ENCODE assay signal across 8 mouse cellular contexts in the genomic region with DNA sequence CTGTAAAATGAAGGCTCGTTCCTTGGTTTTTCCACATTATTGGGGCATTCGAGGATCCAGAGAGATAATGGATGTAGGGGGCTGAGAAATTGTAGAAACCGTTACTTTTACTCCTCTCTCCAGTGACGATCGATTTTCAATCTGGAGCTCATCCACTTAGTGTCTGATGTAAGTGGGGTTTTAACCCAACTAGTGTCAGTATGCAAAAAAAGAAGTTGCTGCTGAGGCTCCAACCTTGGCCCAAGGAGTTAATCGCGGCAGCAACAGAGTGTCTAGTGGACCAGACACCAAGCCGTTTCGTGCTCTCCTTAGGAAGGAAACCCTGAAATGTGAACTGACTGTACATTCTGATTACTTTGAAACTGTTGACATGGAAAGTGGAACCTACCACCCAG. TPM values are rescaled to one million over a fixed set of nuclear protein-coding genes. Genes with fewer than 3 reads are reported as not detected.
A peak's percentile ranks its signal among the peaks of the same experiment; 100 is the strongest.
DNase-seq lines count a peak whose midpoint lies in the region; ATAC-seq and TF ChIP-seq lines count a peak whose summit lies in the region.

No protein-coding gene starts in this region.

- H3K4me2 ChIP-seq in heart, embryonic 13.5 days = peak overlapping the region; percentile 78
- peak overlapping the region; percentile 53 for H3K4me2 ChIP-seq in forebrain, postnatal 0 days (ENCODE audit: low read depth)

- TF ChIP-seq CTCF in forebrain, postnatal 0 days (IDR thresholded peaks at IDR 0.05; ENCODE audit: low read depth) = no peak

- H3K4me3 ChIP-seq in heart, embryonic 13.5 days = peak overlapping the region; percentile 86
- peak overlapping the region; percentile 75 for H3K4me3 ChIP-seq in ES-E14 (ENCODE audit: insufficient read depth in 1 of 2, low read depth in 1 of 2, low read length in 2 of 2, poor library complexity in 1 of 2, severe bottlenecking in 1 of 2)
- H3K4me3 ChIP-seq in forebrain, postnatal 0 days (ENCODE audit: low read depth, low read length) = peak overlapping the region; percentile 63
- H3K4me3 ChIP-seq in midbrain, embryonic 10.5 days = peak overlapping the region; percentile 81

- no peak for DNase-seq in heart, postnatal 36 days
- no peak for DNase-seq in ES-E14 (ENCODE audit: low read depth, low spot score)
- no peak for DNase-seq in forebrain, postnatal 0 days
- DNase-seq in midbrain, embryonic 10.5 days (ENCODE audit: low spot score) = no peak
- no peak for DNase-seq in gastrocnemius, postnatal 25 days
- no peak for DNase-seq in kidney, adult 18-20 months
- no peak for DNase-seq in lung, postnatal 14 days

- no peaks in the 10 kb centered on the region for H3K27me3 ChIP-seq in heart, embryonic 13.5 days (replicated peaks)
- H3K27me3 ChIP-seq in forebrain, postnatal 0 days (ENCODE audit: insufficient read depth, low read length) = no peaks in the 10 kb centered on the region
- H3K27me3 ChIP-seq in midbrain, embryonic 10.5 days (ENCODE audit: low read depth, poor library complexity, severe bottlenecking) = peaks cover 28% of the 10 kb centered on the region

- in situ Hi-C loops in ES-E14 (cut with MboI; ENCODE audit: low sequenced_read_pairs in 2 of 2, unreplicated experiment in 2 of 2) = no loop called here

- peaks cover 51% of the 10 kb centered on the region for H3K4me1 ChIP-seq in heart, embryonic 13.5 days
- peaks cover 0 to 10% of the 10 kb centered on the region in 2 experiments; a peak in 1 of 4 replicates for H3K4me1 ChIP-seq in ES-E14 (ENCODE audit: control insufficient read depth in 2 of 2, insufficient read depth in 2 of 2, low read length in 2 of 2, poor library complexity in 1 of 2)
- no peaks in the 10 kb centered on the region for H3K4me1 ChIP-seq in forebrain, postnatal 0 days (ENCODE audit: insufficient read depth)
- peaks cover 55% of the 10 kb centered on the region for H3K4me1 ChIP-seq in midbrain, embryonic 10.5 days

- H3K36me3 ChIP-seq in heart, embryonic 13.5 days = peaks cover 24% of the 10 kb centered on the region
- peaks cover 18% of the 10 kb centered on the region for H3K36me3 ChIP-seq in ES-E14 (ENCODE audit: control insufficient read depth, insufficient read depth, low read length, poor library complexity, severe bottlenecking)
- H3K36me3 ChIP-seq in forebrain, postnatal 0 days (ENCODE audit: insufficient read depth) = peaks cover 7% of the 10 kb centered on the region; the same call in 1 of the 2 replicates
- H3K36me3 ChIP-seq in midbrain, embryonic 10.5 days = peaks cover 27% of the 10 kb centered on the region

- peak overlapping the region; percentile 94 for H3K27ac ChIP-seq in heart, embryonic 13.5 days (replicated peaks)
- H3K27ac ChIP-seq in ES-E14 (ENCODE audit: insufficient read depth, low read depth, low read length, poor library complexity, severe bottlenecking) = no peak overlapping the region
- H3K27ac ChIP-seq in forebrain, postnatal 0 days (ENCODE audit: low read depth, low read length) = peak overlapping the region; percentile 88
- H3K27ac ChIP-seq in midbrain, embryonic 10.5 days (replicated peaks) = peak overlapping the region; percentile 90

- H3K9me3 ChIP-seq in heart, embryonic 13.5 days = no peaks in the 10 kb centered on the region; the same call in 1 of the 2 replicates
- no peaks in the 10 kb centered on the region for H3K9me3 ChIP-seq in ES-E14 (ENCODE audit: control insufficient read depth, insufficient read depth, low read depth, low read length)
- no peaks in the 10 kb centered on the region for H3K9me3 ChIP-seq in forebrain, postnatal 0 days (ENCODE audit: low read length)
- H3K9me3 ChIP-seq in midbrain, embryonic 10.5 days (replicated peaks) = peaks cover 3% of the 10 kb centered on the region; the same call in 1 of the 2 replicates

- intact Hi-C loops in heart, postnatal 36 days (cut with DNase I) = loop anchor here (2.0 kb wide), 1 partner anchor 67 kb away; no protein-coding TSS in a partner anchor

- no peak for ATAC-seq in heart, embryonic 13.5 days (ENCODE audit: extremely low read depth, insufficient number of reproducible peaks, low FRiP score, low TSS enrichment)
- ATAC-seq in forebrain, postnatal 0 days = no peak

- H3K9ac ChIP-seq in heart, embryonic 13.5 days = peak overlapping the region; percentile 93
- H3K9ac ChIP-seq in ES-E14 (ENCODE audit: insufficient read depth, low read depth, low read length, poor library complexity, severe bottlenecking) = peak overlapping the region; percentile 88
- H3K9ac ChIP-seq in forebrain, postnatal 0 days = peak overlapping the region; percentile 79

- WGBS in heart, embryonic 13.5 days = 2% methylated on average over 9 of the region's 9 CpGs
- under 1% methylated on average over 9 of the region's 9 CpGs for WGBS in forebrain, postnatal 0 days
- WGBS in midbrain, embryonic 10.5 days = 7% methylated on average over 9 of the region's 9 CpGs

TF ChIP-seq in ES-E14, 5 proteins besides CTCF, POLR2A, EP300 and RAD21:
- TF ChIP-seq ZNF384 (IDR thresholded peaks at IDR 0.05; ENCODE audit: low read depth, low read length) = no peak
- no peak for TF ChIP-seq CHD2 (IDR thresholded peaks at IDR 0.05; ENCODE audit: low read depth, low read length)
- no peak for TF ChIP-seq ZC3H11A (IDR thresholded peaks at IDR 0.05; ENCODE audit: borderline replicate concordance, low read depth, low read length)
TF ChIP-seq in ES-E14: peak in this region for 0.

RNA-seq across cellular contexts. Expression of a gene that starts 1.1 kb away (rescaled TPM):
- 70.9 and 77.6 TPM in 2 replicates for polyA plus RNA-seq in heart, embryonic 13.5 days (2015; fragmentation: Nextera tagmentation; extraction: Ambion mirVana)
- total RNA-seq in heart, postnatal 36 days (2021) = 10 to 100 TPM; 25.3 to 29.8 TPM
- 59.1 and 84.9 TPM in 2 replicates for total RNA-seq in ES-E14 (2012; rRNA removed)
- total RNA-seq in forebrain, postnatal 0 days (2014; rRNA removed) = 57.3 and 86.2 TPM in 2 replicates
- 92.2 and 103 TPM in 2 replicates for polyA plus RNA-seq in forebrain, postnatal 0 days (2015; fragmentation: Nextera tagmentation; extraction: Ambion mirVana)
- polyA plus RNA-seq in midbrain, embryonic 10.5 days (2016; fragmentation: Nextera tagmentation; extraction: Ambion mirVana) = 44.8 and 48.4 TPM in 2 replicates
- total RNA-seq in gastrocnemius, postnatal 25 days (2021) = 10 to 100 TPM; 21.9 to 26.8 TPM

RNA-seq across cellular contexts. Expression of a gene that starts 5.7 kb away (rescaled TPM):
- 32.0 and 40.3 TPM in 2 replicates for polyA plus RNA-seq in heart, embryonic 13.5 days (2015; fragmentation: Nextera tagmentation; extraction: Ambion mirVana)
- under 1 TPM; 0.39 to 0.62 TPM for total RNA-seq in heart, postnatal 36 days (2021)
- total RNA-seq in ES-E14 (2012; rRNA removed) = 32.1 and 44.0 TPM in 2 replicates
- total RNA-seq in forebrain, postnatal 0 days (2014; rRNA removed) = 2.9 and 4.5 TPM in 2 replicates
- 3.6 and 3.9 TPM in 2 replicates for polyA plus RNA-seq in forebrain, postnatal 0 days (2015; fragmentation: Nextera tagmentation; extraction: Ambion mirVana)
- 48.5 and 52.8 TPM in 2 replicates for polyA plus RNA-seq in midbrain, embryonic 10.5 days (2016; fragmentation: Nextera tagmentation; extraction: Ambion mirVana)
- under 1 TPM in 1 of 2 experiments, not detected in 1; 0.69 TPM for total RNA-seq in gastrocnemius, postnatal 25 days (2021)

RNA-seq across cellular contexts. Expression of a gene that starts 10.3 kb away (rescaled TPM):
- polyA plus RNA-seq in heart, embryonic 13.5 days (2015; fragmentation: Nextera tagmentation; extraction: Ambion mirVana) = not detected in 2 replicates
- total RNA-seq in heart, postnatal 36 days (2021) = not detected
- 0.31 TPM in 1 of 2 replicates, not detected in the other for total RNA-seq in ES-E14 (2012; rRNA removed)
- not detected in 2 replicates for total RNA-seq in forebrain, postnatal 0 days (2014; rRNA removed)
- polyA plus RNA-seq in forebrain, postnatal 0 days (2015; fragmentation: Nextera tagmentation; extraction: Ambion mirVana) = not detected in 2 replicates
- polyA plus RNA-seq in midbrain, embryonic 10.5 days (2016; fragmentation: Nextera tagmentation; extraction: Ambion mirVana) = not detected in 2 replicates
- not detected for total RNA-seq in gastrocnemius, postnatal 25 days (2021)

RNA-seq across cellular contexts. Expression of a gene that starts 12.9 kb away (rescaled TPM):
- polyA plus RNA-seq in heart, embryonic 13.5 days (2015; fragmentation: Nextera tagmentation; extraction: Ambion mirVana) = 1.8 and 2.0 TPM in 2 replicates
- total RNA-seq in heart, postnatal 36 days (2021) = under 1 TPM in 1 of 2 experiments, not detected in 1; 0.22 TPM
- total RNA-seq in ES-E14 (2012; rRNA removed) = 0.21 and 0.71 TPM in 2 replicates
- 0.14 and 0.31 TPM in 2 replicates for total RNA-seq in forebrain, postnatal 0 days (2014; rRNA removed)
- 0.65 and 0.70 TPM in 2 replicates for polyA plus RNA-seq in forebrain, postnatal 0 days (2015; fragmentation: Nextera tagmentation; extraction: Ambion mirVana)
- polyA plus RNA-seq in midbrain, embryonic 10.5 days (2016; fragmentation: Nextera tagmentation; extraction: Ambion mirVana) = 0.67 and 0.69 TPM in 2 replicates
- total RNA-seq in gastrocnemius, postnatal 25 days (2021) = 1 to 10 TPM; 2.2 to 2.7 TPM

RNA-seq across cellular contexts. Expression of a gene that starts 29.7 kb away (rescaled TPM):
- 143 and 157 TPM in 2 replicates for polyA plus RNA-seq in heart, embryonic 13.5 days (2015; fragmentation: Nextera tagmentation; extraction: Ambion mirVana)
- total RNA-seq in heart, postnatal 36 days (2021) = 10 to 100 TPM; 29.1 to 29.2 TPM
- 76.7 and 143 TPM in 2 replicates for total RNA-seq in ES-E14 (2012; rRNA removed)
- 4.1 and 11.7 TPM in 2 replicates for total RNA-seq in forebrain, postnatal 0 days (2014; rRNA removed)
- 5.1 and 8.1 TPM in 2 replicates for polyA plus RNA-seq in forebrain, postnatal 0 days (2015; fragmentation: Nextera tagmentation; extraction: Ambion mirVana)
- polyA plus RNA-seq in midbrain, embryonic 10.5 days (2016; fragmentation: Nextera tagmentation; extraction: Ambion mirVana) = 41.6 and 44.5 TPM in 2 replicates
- over 10,000 TPM in 1 of 2 experiments, 1,000 to 10,000 TPM in 1; 8,936 to 14,319 TPM for total RNA-seq in gastrocnemius, postnatal 25 days (2021)
